In the genomic region with DNA sequence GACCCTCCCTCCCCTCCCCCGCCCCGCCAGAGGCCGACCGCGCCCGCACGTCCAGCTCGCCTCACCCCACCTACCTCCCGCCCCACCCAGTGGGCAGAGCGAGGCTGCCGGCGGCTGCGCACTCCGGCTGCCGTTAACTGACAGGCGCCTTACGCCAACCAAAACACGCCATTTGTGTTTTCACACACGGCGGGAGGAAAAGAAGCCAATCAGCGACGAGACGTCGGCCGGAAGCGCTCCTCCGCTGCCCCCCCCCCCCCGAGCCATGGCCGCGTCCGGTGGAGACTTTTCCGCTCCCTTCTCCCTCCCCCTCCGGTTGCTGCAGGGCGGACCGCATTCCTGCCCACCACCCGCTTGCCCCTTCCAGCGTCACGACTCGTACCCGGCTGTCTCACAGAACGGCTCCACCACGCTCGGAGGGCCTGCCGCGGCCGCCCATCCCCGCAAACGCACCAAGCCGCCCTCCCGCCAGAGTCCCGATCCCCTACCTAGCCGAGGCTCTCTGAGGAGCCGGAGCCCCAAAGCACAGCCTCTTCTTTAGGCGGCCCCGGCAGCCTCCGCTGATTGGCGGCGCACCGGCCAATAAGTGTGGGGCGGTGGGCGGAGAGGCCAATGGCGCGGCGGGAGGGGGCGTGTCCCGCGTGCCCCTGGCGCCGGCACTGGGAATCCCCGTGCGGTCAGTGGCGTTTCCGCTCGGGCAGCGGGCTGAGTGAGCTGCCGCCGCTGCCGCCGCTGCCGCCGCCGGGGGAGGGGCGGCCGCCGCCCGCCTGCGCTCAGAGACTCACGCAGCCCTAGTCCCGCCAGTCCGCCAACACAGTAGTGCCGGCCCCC, we compare ENCODE assay signal across 8 mouse cellular contexts. TPM values are rescaled to one million over a fixed set of nuclear protein-coding genes. Genes with fewer than 3 reads are reported as not detected.
DNase-seq lines count a peak whose midpoint lies in the region; ATAC-seq and TF ChIP-seq lines count a peak whose summit lies in the region.

Gene Setd5, plus strand, starts transcription at position 680 of the 831 bp plus-strand sequence.

- peak within 1 kb of the TSS; percentile 89 for H3K4me2 ChIP-seq in kidney, embryonic 14.5 days (replicated peaks; ENCODE audit: low read depth, low read length)
- peak within 1 kb of the TSS; percentile 69 for H3K4me2 ChIP-seq in limb, embryonic 15.5 days

- H3K4me1 ChIP-seq in bone marrow macrophage, adult 2 months (ENCODE audit: control insufficient read depth, insufficient read depth, low read length) = peaks cover 16% of the 10 kb centered on the region
- peaks cover 3% of the 10 kb centered on the region; the same call in 1 of the 2 replicates for H3K4me1 ChIP-seq in embryonic fibroblast, embryonic 13.5 days (ENCODE audit: control insufficient read depth, insufficient read depth, low read length)
- H3K4me1 ChIP-seq in kidney, embryonic 14.5 days (ENCODE audit: control insufficient read depth, insufficient read depth, low read length) = peaks cover 27% of the 10 kb centered on the region
- H3K4me1 ChIP-seq in limb, embryonic 15.5 days = peaks cover 15% of the 10 kb centered on the region

- H3K4me3 ChIP-seq in bone marrow macrophage, adult 2 months (ENCODE audit: insufficient read depth, low read length) = peak within 1 kb of the TSS; percentile 97
- H3K4me3 ChIP-seq in embryonic fibroblast, embryonic 13.5 days (ENCODE audit: insufficient read depth, low read length) = peak within 1 kb of the TSS; percentile 88
- H3K4me3 ChIP-seq in kidney, embryonic 14.5 days (ENCODE audit: low read length) = peak within 1 kb of the TSS; percentile 95
- peak within 1 kb of the TSS; percentile 84 for H3K4me3 ChIP-seq in limb, embryonic 15.5 days

- no peak for TF ChIP-seq CTCF in bone marrow macrophage, adult 2 months (IDR thresholded peaks at IDR 0.05; ENCODE audit: low read depth, low read length)
- TF ChIP-seq CTCF in embryonic fibroblast, embryonic 13.5 days (IDR thresholded peaks at IDR 0.05; ENCODE audit: borderline replicate concordance, insufficient read depth, low read length) = no peak

- TF ChIP-seq POLR2A in bone marrow macrophage, adult 2 months (IDR thresholded peaks at IDR 0.05; ENCODE audit: borderline replicate concordance, low read depth, low read length) = 0 out of 2 replicates have a peak, but pooled peaks have one; percentile 61
- TF ChIP-seq POLR2A in embryonic fibroblast, embryonic 13.5 days (IDR thresholded peaks at IDR 0.05; ENCODE audit: low read depth, low read length) = peak; percentile 97

- H3K9ac ChIP-seq in kidney, embryonic 14.5 days (ENCODE audit: low read depth, low read length) = peak within 1 kb of the TSS; percentile 100
- peak within 1 kb of the TSS; percentile 96 for H3K9ac ChIP-seq in limb, embryonic 15.5 days

- H3K36me3 ChIP-seq in kidney, embryonic 14.5 days (ENCODE audit: control insufficient read depth, insufficient read depth, low read length) = no peaks in the 10 kb centered on the region
- H3K36me3 ChIP-seq in limb, embryonic 15.5 days = no peaks in the 10 kb centered on the region

- no peaks in the 10 kb centered on the region for H3K27me3 ChIP-seq in kidney, embryonic 14.5 days (ENCODE audit: control insufficient read depth, insufficient read depth, low read length)
- no peaks in the 10 kb centered on the region for H3K27me3 ChIP-seq in limb, embryonic 15.5 days

- DNase-seq in A20 (ENCODE audit: low read depth, low spot score) = peak; percentile 98
- peak; percentile 98 for DNase-seq in heart, adult 9 months (ENCODE audit: low spot score in 2 of 2)
- peak; percentile 98 to 99 for DNase-seq in monocyte, adult 2 months (ENCODE audit: low read depth in 1 of 2, low spot score in 2 of 2)
- peak; percentile 97 for DNase-seq in spleen, postnatal 36 days (ENCODE audit: low spot score in 2 of 2)

- WGBS in kidney, embryonic 14.5 days = under 1% methylated on average over 81 of the region's 91 CpGs
- under 1% methylated on average over 69 of the region's 91 CpGs for WGBS in limb, embryonic 15.5 days

- ATAC-seq in kidney, embryonic 14.5 days (ENCODE audit: low FRiP score, low TSS enrichment) = peak; percentile 93
- peak; percentile 93 for ATAC-seq in limb, embryonic 15.5 days (ENCODE audit: insufficient number of reproducible peaks, low FRiP score, low TSS enrichment, low read depth)

- peak within 1 kb of the TSS; percentile 100 for H3K27ac ChIP-seq in bone marrow macrophage, adult 2 months (ENCODE audit: insufficient read depth, low read depth, low read length)
- H3K27ac ChIP-seq in embryonic fibroblast, embryonic 13.5 days (ENCODE audit: insufficient read depth, low read length) = peak within 1 kb of the TSS; percentile 100
- peak within 1 kb of the TSS; percentile 100 for H3K27ac ChIP-seq in kidney, embryonic 14.5 days (ENCODE audit: low read depth, low read length)
- H3K27ac ChIP-seq in limb, embryonic 15.5 days = peak within 1 kb of the TSS; percentile 100

- H3K9me3 ChIP-seq in kidney, embryonic 14.5 days (ENCODE audit: control insufficient read depth, low read length) = no peaks in the 10 kb centered on the region
- H3K9me3 ChIP-seq in limb, embryonic 15.5 days = no peaks in the 10 kb centered on the region

RNA-seq across cellular contexts. Expression of gene Setd5, which starts in this region (rescaled TPM):
- 60.6 and 63.7 TPM in 2 replicates for polyA plus RNA-seq in bone marrow macrophage, adult 2 months (2012; ENCODE audit: insufficient read depth, insufficient read length, missing spikeins)
- 128 and 154 TPM in 2 replicates for polyA plus RNA-seq in embryonic fibroblast, embryonic 13.5 days (2011; ENCODE audit: insufficient read length, low read depth, missing spikeins)
- 88.6 and 107 TPM in 2 replicates for polyA plus RNA-seq in kidney, embryonic 14.5 days (2014; fragmentation: Nextera tagmentation; extraction: Ambion mirVana)
- 77.3 and 79.8 TPM in 2 replicates for polyA plus RNA-seq in limb, embryonic 15.5 days (2015; fragmentation: Nextera tagmentation; extraction: Ambion mirVana)

Comparison
In these comparisons a context has a peak if more than half of its experiments do, and no peak if none do; other contexts are left out.
1. Peak in every context shown above with its lines: DNase-seq, ATAC-seq, H3K4me3 ChIP-seq and H3K27ac ChIP-seq.